Mouse (Mus musculus) spleen, adult 2 months (tissue): ENCODE results near the gene Ptger1.

Experiments used
- CTCF ChIP-seq: fragments of 200-500 bp; IDR thresholded peaks from 2 replicates; pipeline ENCODE4 v1.5.1; 2011; ENCODE audit warnings: mild to moderate bottlenecking, inconsistent platforms; ENCODE audit not compliant: insufficient read depth, insufficient read length, insufficient replicate concordance; ENCODE audit errors: extremely low read depth
- POLR2A ChIP-seq: fragments of 200-500 bp; IDR thresholded peaks from 2 replicates; pipeline ENCODE4 v1.6.1; 2011; ENCODE audit warnings: low read depth, low read length, inconsistent platforms

GRCm38 (mm10) chr8:83623549-83623948 is 42.9 kb upstream of the Ptger1 start:
- no peak for TF ChIP-seq CTCF
- TF ChIP-seq POLR2A, result no peak
